Mouse (Mus musculus): ENCODE measurements around the gene Atad5.

GRCm38 (mm10) chr11:80080381-80080825 is 8.8 kb upstream of the Atad5 start:
- TF ChIP-seq GATA1 (IDR thresholded peaks at IDR 0.05; ENCODE audit: borderline replicate concordance, low read length) (no peak), FLI1 (IDR thresholded peaks at IDR 0.05; ENCODE audit: low read length) (no peak)
